Mouse (Mus musculus): ENCODE measurements at regions not wholly inside any gene's neighbourhood (a gene's known extent, or its start where the extent isn't known, plus 50 kb on each side); places are given as distances from the start of the nearest gene placed in this dataset.

- DNase-seq (ENCODE audit: low spot score in 2 of 2), result no peak
Observed at GRCm38 (mm10) chr3:40159591-40160145, 371.4 kb upstream of the Intu start.

DNA sequence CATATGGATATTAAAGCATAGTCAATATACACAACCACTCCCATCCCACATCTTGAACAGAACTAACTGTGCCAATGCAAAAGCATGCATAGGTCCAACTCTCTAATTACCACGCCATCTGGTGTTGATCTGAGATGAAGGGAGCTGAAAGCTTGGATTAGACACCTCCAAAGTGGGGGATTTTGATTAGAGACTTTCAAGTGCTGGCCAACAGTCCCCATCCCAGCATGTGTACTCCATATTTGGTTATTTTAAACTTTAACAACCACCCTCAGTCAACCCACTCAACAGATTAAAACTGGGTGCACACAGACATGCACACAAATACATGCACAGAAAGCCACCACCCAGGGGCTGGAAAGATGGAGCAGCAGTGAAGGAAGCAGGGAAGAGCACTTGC lies 366.9 kb upstream of the Intu start:
- DNase-seq (ENCODE audit: low spot score in 2 of 2), result no peak

DNA sequence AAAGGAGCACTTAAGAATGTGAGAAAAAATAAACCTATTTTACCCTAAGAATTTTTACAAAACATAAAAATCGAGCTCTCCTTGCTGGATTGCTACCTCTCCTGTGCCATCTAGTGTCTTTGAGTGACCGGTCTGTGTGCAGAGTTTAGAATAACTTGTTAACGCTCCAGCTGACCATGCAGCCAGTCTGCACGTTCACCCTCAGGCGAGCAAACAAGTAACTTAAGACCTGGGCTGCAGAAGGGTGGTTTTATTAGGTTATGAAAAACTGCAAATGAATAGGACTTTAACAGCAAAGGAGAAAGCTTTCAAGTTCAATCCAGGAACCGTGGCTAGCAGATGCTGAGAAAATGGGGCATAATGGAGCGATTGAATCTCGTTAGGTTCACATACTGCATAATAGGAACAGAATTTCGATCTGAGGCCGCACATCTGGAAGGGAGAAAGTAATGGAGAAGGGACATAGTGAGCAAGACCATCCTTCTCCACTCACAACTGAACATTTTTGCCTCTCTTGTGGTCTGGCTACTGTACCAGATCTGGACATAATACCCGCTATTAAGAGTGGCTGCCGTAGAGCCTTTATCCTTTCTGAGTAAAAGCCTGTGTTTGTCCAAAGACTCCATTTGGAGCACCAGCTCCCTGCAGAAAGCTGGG lies 363.0 kb upstream of the Intu start:
- DNase-seq (ENCODE audit: low spot score in 2 of 2), result no peak

DNA sequence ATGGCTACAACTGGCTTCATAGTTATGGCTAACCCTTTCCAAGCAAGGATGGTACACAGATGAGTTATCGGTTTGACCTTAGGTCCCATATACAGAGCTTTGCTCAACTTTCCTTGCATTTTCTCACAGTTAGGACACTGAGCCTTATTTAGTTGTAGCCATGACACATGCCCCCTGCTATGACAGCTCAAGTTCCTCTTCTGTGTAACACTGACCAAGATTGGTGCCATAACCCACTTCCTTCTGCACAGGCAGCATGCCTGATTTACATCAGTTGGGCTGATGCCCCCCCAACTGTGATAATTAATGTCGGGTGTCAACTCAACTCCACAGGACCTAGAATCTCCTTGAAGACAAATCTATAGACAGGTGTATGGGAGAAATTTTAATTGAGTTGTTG lies 361.5 kb upstream of the Intu start:
- no peak for DNase-seq (ENCODE audit: low spot score in 2 of 2)

DNA sequence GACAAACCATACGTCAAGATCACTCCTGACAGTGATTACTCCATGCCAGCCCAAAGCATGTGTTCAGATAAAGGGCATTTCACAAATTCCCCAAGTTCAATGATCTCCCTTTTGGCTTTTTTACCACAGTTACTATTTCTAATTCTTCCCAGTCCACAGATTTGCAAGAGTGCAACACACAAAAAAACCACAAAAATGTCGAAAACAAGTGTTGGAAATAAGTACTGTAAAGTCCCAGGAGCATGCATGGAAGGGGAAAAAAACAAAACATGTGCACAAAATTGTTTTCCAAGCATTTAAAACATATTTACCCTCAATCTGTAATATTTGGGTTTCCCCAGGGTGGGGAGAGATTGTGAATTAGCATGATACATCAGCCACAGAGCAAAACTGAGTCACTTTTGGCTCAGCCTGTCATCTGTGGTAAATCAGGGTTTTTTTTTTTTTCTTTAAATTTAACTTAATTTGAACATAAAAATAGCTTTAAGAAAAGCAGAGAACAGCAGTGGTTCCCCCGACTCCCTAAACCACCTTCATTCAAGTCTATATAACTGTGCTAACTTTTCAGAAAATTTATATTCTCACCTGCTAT lies 351.3 kb upstream of the Intu start:
- DNase-seq (ENCODE audit: low spot score in 2 of 2), result no peak

DNA sequence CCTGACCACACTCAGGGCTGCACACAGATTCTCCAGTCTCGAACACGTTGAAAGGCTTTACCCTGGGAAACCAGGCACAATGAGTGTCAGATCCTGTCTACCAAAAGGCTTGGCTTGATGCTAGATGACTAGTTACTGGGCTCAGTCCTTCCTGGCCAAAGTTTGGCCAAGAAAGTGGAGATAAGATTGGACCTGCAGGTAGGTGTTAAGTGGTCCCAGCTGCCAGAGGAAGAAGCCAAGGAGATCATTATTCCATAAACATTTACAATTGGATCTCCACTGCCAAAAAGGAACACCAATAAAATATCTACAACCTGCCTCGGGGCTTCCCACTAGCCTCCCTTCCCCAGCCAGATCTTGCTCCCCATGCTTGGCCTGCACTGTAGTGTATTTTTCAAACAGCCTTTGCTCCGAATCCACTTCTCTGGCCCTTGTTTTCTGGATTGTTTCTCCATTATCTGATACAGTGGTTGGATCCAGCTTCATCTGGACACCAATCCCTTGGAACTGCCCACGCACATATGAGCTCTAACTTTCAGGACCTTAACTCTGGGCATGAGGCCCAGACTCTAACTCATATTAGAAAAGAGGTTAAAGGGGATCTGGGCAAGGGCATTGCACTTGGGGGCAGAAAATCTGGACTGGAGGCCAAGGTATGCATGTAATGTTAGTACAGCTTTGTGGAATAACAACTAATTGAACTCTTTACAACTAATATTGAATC lies 345.3 kb upstream of the Intu start:
- DNase-seq (ENCODE audit: low spot score in 2 of 2), result no peak

DNA sequence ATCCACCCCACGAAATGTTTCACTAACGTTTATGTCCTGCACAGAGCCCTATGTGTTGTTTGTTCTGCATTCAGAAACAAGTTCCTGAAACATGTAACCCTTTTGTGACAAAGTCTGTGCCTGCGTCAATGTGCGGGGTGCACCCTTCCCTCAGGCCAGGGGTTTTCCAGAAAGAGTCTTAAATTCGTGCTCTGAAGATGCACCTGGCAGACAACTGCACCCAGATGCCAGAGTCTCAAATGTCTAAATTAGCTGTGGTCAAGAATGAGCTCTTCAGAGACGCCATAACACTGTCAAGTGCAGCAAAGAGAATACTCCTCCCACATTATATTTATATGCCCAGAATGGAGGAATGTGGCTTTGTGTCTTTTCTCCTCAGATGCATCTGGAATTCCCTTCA lies 341.6 kb upstream of the Intu start:
- no peak for DNase-seq (ENCODE audit: low spot score in 2 of 2)

- no peak for DNase-seq (ENCODE audit: low spot score in 2 of 2)
Observed at GRCm38 (mm10) chr3:40190024-40190423, 341.1 kb upstream of the Intu start.

GRCm38 (mm10) chr3:40200174-40200573 lies 330.9 kb upstream of the Intu start:
- DNase-seq (ENCODE audit: low spot score in 2 of 2), result no peak

- no peak for DNase-seq (ENCODE audit: low spot score in 2 of 2)
Observed at GRCm38 (mm10) chr3:40206326-40206725, 324.8 kb upstream of the Intu start.

GRCm38 (mm10) chr3:40211793-40212192 lies 319.3 kb upstream of the Intu start:
- DNase-seq (ENCODE audit: low spot score in 2 of 2), result no peak

- no peak for DNase-seq (ENCODE audit: low spot score in 2 of 2)
Observed at GRCm38 (mm10) chr3:40226772-40227171, 304.3 kb upstream of the Intu start.

DNA sequence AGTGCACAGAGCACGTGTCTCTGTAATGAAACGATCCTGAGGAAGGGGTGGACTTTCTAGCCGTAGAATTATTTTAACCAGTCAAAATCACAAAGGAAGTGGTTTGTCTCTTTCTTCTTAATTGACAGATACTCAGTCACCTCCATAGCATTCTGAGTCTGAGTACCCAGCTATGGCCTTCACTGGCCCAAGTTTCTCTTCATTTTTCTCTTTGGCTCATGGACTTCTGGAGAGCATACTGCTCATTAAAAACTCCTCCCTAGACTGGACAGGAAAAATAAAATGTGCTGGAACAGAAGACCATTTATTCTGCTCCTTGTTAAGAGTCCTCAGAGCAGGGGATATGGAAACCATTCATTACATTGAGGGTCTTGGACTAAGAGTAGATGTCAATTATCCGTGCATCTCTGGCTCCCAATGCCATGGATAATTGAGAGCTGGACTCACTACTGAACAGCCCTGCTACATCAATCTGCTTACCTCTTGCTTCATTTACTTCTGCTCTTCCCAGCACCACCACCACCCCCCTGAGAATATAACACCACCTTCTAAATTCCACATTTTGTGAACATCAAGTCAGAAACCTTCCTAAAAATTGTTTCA lies 287.5 kb upstream of the Intu start:
- no peak for DNase-seq (ENCODE audit: low spot score in 2 of 2)

GRCm38 (mm10) chr3:40254376-40254775 lies 276.7 kb upstream of the Intu start:
- no peak for DNase-seq (ENCODE audit: low spot score in 2 of 2)

GRCm38 (mm10) chr3:40262536-40262935 lies 268.6 kb upstream of the Intu start:
- DNase-seq (ENCODE audit: low spot score in 2 of 2), result peak; percentile 32 to 35

- DNase-seq (ENCODE audit: low spot score in 2 of 2), result no peak
Observed at GRCm38 (mm10) chr3:40267514-40267913, 263.6 kb upstream of the Intu start.

- peak; percentile 53 to 58 for DNase-seq (ENCODE audit: low spot score in 2 of 2)
Observed at GRCm38 (mm10) chr3:40282926-40283325, 248.2 kb upstream of the Intu start.

GRCm38 (mm10) chr3:40286959-40287710 lies 244.0 kb upstream of the Intu start:
- DNase-seq (ENCODE audit: low spot score in 2 of 2), result no peak

GRCm38 (mm10) chr3:40297120-40297519 lies 234.0 kb upstream of the Intu start:
- no peak for DNase-seq (ENCODE audit: low spot score in 2 of 2)

DNA sequence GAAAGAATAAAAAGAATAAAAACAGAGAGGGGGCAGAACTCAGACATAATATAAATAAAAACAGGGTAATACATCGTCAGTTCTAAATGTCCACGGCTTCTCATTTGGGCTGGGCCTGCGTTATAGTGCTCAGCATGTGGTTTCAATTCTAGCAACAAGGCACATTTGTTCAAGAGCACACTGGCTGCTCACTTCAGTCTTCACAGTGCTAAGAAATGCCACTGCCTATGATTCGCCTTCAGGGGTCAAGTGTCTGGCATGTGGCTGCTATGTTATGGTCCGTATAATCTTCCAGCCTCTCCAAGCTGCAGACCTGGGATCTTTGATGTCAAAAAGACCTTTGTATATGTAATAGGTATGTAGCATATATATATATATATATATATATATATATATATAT lies 210.8 kb upstream of the Intu start:
- DNase-seq (ENCODE audit: low spot score in 2 of 2), result no peak

Measured in left cerebral cortex, adult 18-20 months (tissue).